ENCODE assay signal across 22 mouse cellular contexts in the genomic region with DNA sequence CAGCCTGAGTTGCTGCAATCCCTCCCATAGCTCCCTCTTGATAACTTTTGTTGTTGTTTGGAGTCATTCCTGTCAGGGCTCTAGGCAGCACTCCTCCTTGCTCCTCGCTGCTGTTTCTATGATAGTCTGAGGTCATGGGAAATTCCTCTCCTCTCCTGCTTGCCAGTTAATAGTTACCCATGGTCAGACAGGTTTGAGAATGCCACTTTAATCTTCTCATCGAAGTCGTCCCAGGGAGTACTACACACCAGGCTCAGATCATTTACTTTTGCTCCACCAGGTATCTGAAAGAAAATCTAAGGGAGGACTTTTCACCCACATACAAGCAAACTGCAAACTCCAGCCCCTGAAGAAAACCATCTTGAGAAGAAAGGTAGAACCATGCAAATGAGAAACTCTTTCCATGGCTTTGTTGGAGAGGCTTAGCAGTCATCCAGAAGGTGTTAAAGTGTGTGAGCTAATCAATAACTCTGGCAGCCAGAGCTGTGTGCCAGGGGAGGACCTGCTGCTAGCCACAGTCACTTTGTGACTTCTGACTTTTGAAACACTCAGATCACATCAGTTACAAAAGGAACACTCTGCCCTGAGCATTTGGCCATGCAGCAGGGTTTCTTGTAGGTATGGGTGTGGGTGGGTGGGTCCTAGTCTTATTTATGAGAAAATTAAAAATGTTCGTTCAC. TPM values are rescaled to one million over a fixed set of nuclear protein-coding genes. Genes with fewer than 3 reads are reported as not detected.
DNase-seq lines count a peak whose midpoint lies in the region; ATAC-seq and TF ChIP-seq lines count a peak whose summit lies in the region.
"Had no signal": no experiment of that assay in that cellular context is flagged by ENCODE, and none has a peak within 500 bp of the region (broad histone marks: within the 10 kb centered on the region; RNA-seq: fewer than 3 reads in every experiment).

No protein-coding gene starts in this region.

- TF ChIP-seq CTCF in liver, postnatal 0 days (IDR thresholded peaks at IDR 0.05; ENCODE audit: low read depth), result no peak

- H3K9me3 ChIP-seq in liver, postnatal 0 days (ENCODE audit: low read length), result no peaks in the 10 kb centered on the region
- no peaks in the 10 kb centered on the region for H3K9me3 ChIP-seq in liver, embryonic 12.5 days (replicated peaks)
- no peaks in the 10 kb centered on the region for H3K9me3 ChIP-seq in kidney, embryonic 16.5 days (ENCODE audit: low read length)
- H3K9me3 ChIP-seq: embryonic facial prominence, embryonic 12.5 days; forebrain, embryonic 15.5 days; hindbrain, embryonic 12.5 days; lung, embryonic 15.5 days; midbrain, embryonic 10.5 days had no signal

- no peak for DNase-seq in liver, postnatal 0 days
- DNase-seq in kidney, adult 11 months, result peak; percentile 83
- peak; percentile 47 for DNase-seq in yolk sac, embryonic 10.5 days (ENCODE audit: low spot score)
- DNase-seq in embryo, embryonic 10 days (ENCODE audit: low spot score), result no peak
- no peak for DNase-seq in c-Kit-positive CD71-positive TER-119-positive erythroid progenitor cells, embryonic 14.5 days (ENCODE audit: low spot score)
- DNase-seq: adrenal gland, postnatal 36 days; cerebellum, adult 9-11 months; gastrocnemius, postnatal 36 days; retina, postnatal 1 day; right cerebral cortex, postnatal 4 days; thymus, postnatal 36 days had no signal

- H3K4me3 ChIP-seq in liver, postnatal 0 days (ENCODE audit: low read depth, low read length), result no peak overlapping the region
- H3K4me3 ChIP-seq in liver, embryonic 12.5 days, result no peak overlapping the region
- no peak overlapping the region for H3K4me3 ChIP-seq in kidney, embryonic 16.5 days (ENCODE audit: low read length)
- H3K4me3 ChIP-seq: embryonic facial prominence, embryonic 12.5 days; erythroblast, embryonic 14.5 days; forebrain, embryonic 15.5 days; hindbrain, embryonic 12.5 days; lung, embryonic 15.5 days; midbrain, embryonic 10.5 days had no signal

- no peaks in the 10 kb centered on the region for H3K36me3 ChIP-seq in liver, postnatal 0 days (replicated peaks; ENCODE audit: insufficient read depth, low read length)
- no peaks in the 10 kb centered on the region for H3K36me3 ChIP-seq in liver, embryonic 12.5 days
- no peaks in the 10 kb centered on the region for H3K36me3 ChIP-seq in kidney, embryonic 16.5 days (ENCODE audit: insufficient read depth, low read length)
- H3K36me3 ChIP-seq: embryonic facial prominence, embryonic 12.5 days; forebrain, embryonic 15.5 days; hindbrain, embryonic 12.5 days; lung, embryonic 15.5 days; midbrain, embryonic 10.5 days had no signal

- no peaks in the 10 kb centered on the region for H3K27me3 ChIP-seq in liver, postnatal 0 days (ENCODE audit: insufficient read depth, low read length)
- no peaks in the 10 kb centered on the region for H3K27me3 ChIP-seq in liver, embryonic 12.5 days (replicated peaks)
- H3K27me3 ChIP-seq in kidney, embryonic 16.5 days (ENCODE audit: insufficient read depth, low read length), result no peaks in the 10 kb centered on the region
- H3K27me3 ChIP-seq: CH12.LX; embryonic facial prominence, embryonic 12.5 days; forebrain, embryonic 15.5 days; hindbrain, embryonic 12.5 days; lung, embryonic 15.5 days had no signal

- no peak overlapping the region for H3K27ac ChIP-seq in liver, postnatal 0 days (ENCODE audit: low read depth)
- H3K27ac ChIP-seq in liver, embryonic 12.5 days, result no peak overlapping the region
- peak overlapping the region; percentile 74 for H3K27ac ChIP-seq in kidney, embryonic 16.5 days (ENCODE audit: low read length)
- H3K27ac ChIP-seq: embryonic facial prominence, embryonic 12.5 days; forebrain, embryonic 15.5 days; hindbrain, embryonic 12.5 days; lung, embryonic 15.5 days; macrophage; midbrain, embryonic 10.5 days had no signal

- WGBS in liver, postnatal 0 days (ENCODE audit: insufficient replicate concordance), result 61% methylated on average over 4 of the region's 4 CpGs
- WGBS in liver, embryonic 12.5 days (ENCODE audit: insufficient replicate concordance), result 59% methylated on average over 4 of the region's 4 CpGs
- 49% methylated on average over 4 of the region's 4 CpGs for WGBS in kidney, embryonic 16.5 days

- no peak overlapping the region for H3K4me2 ChIP-seq in liver, postnatal 0 days (ENCODE audit: low read depth, low read length)
- no peak overlapping the region for H3K4me2 ChIP-seq in liver, embryonic 12.5 days
- H3K4me2 ChIP-seq in kidney, embryonic 16.5 days (replicated peaks; ENCODE audit: low read depth, low read length), result peak overlapping the region; percentile 30
- H3K4me2 ChIP-seq: embryonic facial prominence, embryonic 12.5 days; forebrain, embryonic 15.5 days; hindbrain, embryonic 12.5 days; liver, embryonic 11.5 days; lung, embryonic 15.5 days had no signal

- H3K9ac ChIP-seq in liver, postnatal 0 days (replicated peaks), result no peak overlapping the region
- H3K9ac ChIP-seq in liver, embryonic 12.5 days, result no peak overlapping the region
- H3K9ac ChIP-seq in kidney, embryonic 16.5 days (replicated peaks; ENCODE audit: low read length), result no peak overlapping the region
- H3K9ac ChIP-seq: embryonic facial prominence, embryonic 12.5 days; forebrain, embryonic 15.5 days; hindbrain, embryonic 12.5 days; lung, embryonic 15.5 days had no signal

- 0 out of 2 replicates have a peak, but pooled peaks have one; percentile 36 for ATAC-seq in liver, postnatal 0 days
- ATAC-seq in liver, embryonic 12.5 days, result no peak
- peak; percentile 95 for ATAC-seq in kidney, embryonic 16.5 days (ENCODE audit: low FRiP score, low TSS enrichment)
- ATAC-seq: forebrain, embryonic 15.5 days had no signal

- no peaks in the 10 kb centered on the region for H3K4me1 ChIP-seq in liver, postnatal 0 days (ENCODE audit: insufficient read depth)
- 0 out of 2 replicates have a peak, but pooled peaks cover 3% of the 10 kb centered on the region for H3K4me1 ChIP-seq in liver, embryonic 12.5 days
- peaks cover 12% of the 10 kb centered on the region for H3K4me1 ChIP-seq in kidney, embryonic 16.5 days (ENCODE audit: insufficient read depth, low read length)
- H3K4me1 ChIP-seq: embryonic facial prominence, embryonic 12.5 days; forebrain, embryonic 15.5 days; hindbrain, embryonic 12.5 days; lung, embryonic 15.5 days; midbrain, embryonic 10.5 days had no signal

- TF ChIP-seq EP300 in liver, postnatal 0 days (IDR thresholded peaks at IDR 0.05; ENCODE audit: low read depth), result no peak

RNA-seq across cellular contexts. Expression of a gene that starts 36.1 kb away (rescaled TPM):
- polyA plus RNA-seq in liver, postnatal 0 days (2015; fragmentation: Nextera tagmentation; extraction: Ambion mirVana), result 26.6 and 30.0 TPM in 2 replicates
- polyA plus RNA-seq in liver, embryonic 12.5 days (2016; fragmentation: Nextera tagmentation; extraction: Ambion mirVana), result 50.5 and 51.0 TPM in 2 replicates
- polyA plus RNA-seq in kidney, embryonic 16.5 days (2015; fragmentation: Nextera tagmentation; extraction: Ambion mirVana), result 34.6 and 39.5 TPM in 2 replicates

Comparison
In these comparisons a context has a peak if more than half of its experiments do, and no peak if none do; other contexts are left out.
1. DNase-seq: peak in kidney, adult 11 months (single experiment) and yolk sac, embryonic 10.5 days (single experiment); none in liver, postnatal 0 days (single experiment), embryo, embryonic 10 days (single experiment) and c-Kit-positive CD71-positive TER-119-positive erythroid progenitor cells, embryonic 14.5 days (single experiment).